Mouse (Mus musculus) embryo, embryonic 11.5 days (tissue): ENCODE measurements around the gene Mbl1.

Source experiments
- DNase-seq: peaks from one replicate; pipeline ENCODE4 v3.0.0-alpha.2; 2012; ENCODE audit warnings: low read depth, low spot score

Gene Mbl1

DNA sequence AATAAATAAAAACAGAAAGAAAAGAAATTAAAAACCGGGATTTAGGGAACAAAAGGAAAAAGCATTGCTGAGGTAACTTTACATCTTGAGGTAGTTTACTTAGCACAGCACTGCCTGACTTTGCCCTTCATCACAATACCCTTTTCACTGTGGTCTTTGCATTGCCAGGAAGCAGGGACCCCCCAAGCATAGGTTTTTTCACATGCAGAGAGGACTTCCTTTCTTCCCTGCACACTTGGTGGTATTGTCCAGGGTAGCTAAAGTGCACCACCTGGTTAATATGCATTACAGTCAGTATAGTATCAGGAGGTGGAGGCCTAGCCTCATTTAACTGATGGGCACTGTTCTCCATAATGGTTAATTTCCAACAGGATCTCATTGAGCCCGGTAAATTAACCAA, 38.2 kb downstream of the Mbl1 start:
- DNase-seq = no peak

DNA sequence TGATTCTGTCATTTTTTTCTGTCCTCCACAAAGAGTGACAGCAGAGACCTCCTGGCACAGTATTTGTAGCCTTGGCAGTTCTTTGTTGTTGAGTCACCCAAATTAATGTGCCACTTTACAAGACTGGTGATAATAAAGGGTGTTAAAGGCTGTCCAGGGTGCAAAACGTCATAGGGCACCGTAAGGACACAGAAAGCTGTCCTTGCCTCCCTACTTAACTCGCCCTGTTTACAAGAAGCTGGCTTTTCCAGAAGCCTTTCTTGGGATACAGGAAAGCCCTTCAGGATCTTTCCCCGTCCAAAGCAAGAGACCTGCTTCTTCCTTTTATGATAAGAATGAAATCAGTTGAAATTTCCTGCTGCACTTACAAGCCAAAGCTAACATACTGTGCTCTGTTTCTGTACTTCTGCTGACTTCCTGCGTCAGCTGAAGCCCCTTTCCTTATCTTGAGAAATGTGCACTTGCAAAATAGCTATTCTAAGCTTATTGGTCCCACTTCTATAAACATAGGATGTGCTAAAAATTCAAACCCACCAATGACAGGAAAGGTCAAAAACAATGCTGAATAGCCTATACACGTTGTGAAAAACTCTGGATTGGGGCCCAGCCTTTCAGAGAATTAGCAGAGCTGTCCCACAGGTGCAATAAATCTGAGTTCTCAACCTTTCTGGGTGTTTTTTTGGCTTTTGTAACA, 46.9 kb downstream of the Mbl1 start:
- DNase-seq = no peak
